Mouse (Mus musculus) lung, postnatal 36 days (tissue): Measurements from ENCODE around the gene 1700001L19Rik.
"Not testable (repeated sequence)": the region's sequence is repeated elsewhere in the genome, so short reads cannot be mapped to it uniquely, and the experiment has no call there.

Source experiments
- DNase-seq: peaks from one replicate; pipeline ENCODE4 v3.0.0; 2022; ENCODE audit warnings: mixed read lengths

1700001L19Rik gene

GRCm38 (mm10) chr13:68597199-68597598, at the start of gene 1700001L19Rik:
TSS of gene 1700001L19Rik (plus strand) at chr13:68597421.
- no peak for DNase-seq

GRCm38 (mm10) chr13:68553391-68553790, 43.8 kb upstream of the 1700001L19Rik start:
- DNase-seq: not testable (repeated sequence)

- DNase-seq: no peak
Measured at GRCm38 (mm10) chr13:68568110-68568509, 29.1 kb upstream of the 1700001L19Rik start.

- no peak for DNase-seq
Measured at GRCm38 (mm10) chr13:68568548-68568947, 28.7 kb upstream of the 1700001L19Rik start.

GRCm38 (mm10) chr13:68569589-68570336, 27.5 kb upstream of the 1700001L19Rik start:
- peak; percentile 81 for DNase-seq

GRCm38 (mm10) chr13:68572247-68572646, 25.0 kb upstream of the 1700001L19Rik start:
- DNase-seq: no peak

GRCm38 (mm10) chr13:68572966-68573913, 24.0 kb upstream of the 1700001L19Rik start:
- DNase-seq: peak; percentile 40

- DNase-seq: no peak
Measured at GRCm38 (mm10) chr13:68574398-68574797, 22.8 kb upstream of the 1700001L19Rik start.

- peak; percentile 62 for DNase-seq
Measured at GRCm38 (mm10) chr13:68577945-68578344, 19.3 kb upstream of the 1700001L19Rik start.

- DNase-seq: no peak
Measured at GRCm38 (mm10) chr13:68581086-68581740, 16.0 kb upstream of the 1700001L19Rik start.

GRCm38 (mm10) chr13:68581747-68582516, 15.3 kb upstream of the 1700001L19Rik start, which contains the start of the genes Mtrr and Fastkd3:
TSS of gene Mtrr (minus strand) at chr13:68582149.
TSS of gene Fastkd3 (plus strand) at chr13:68582234.
- peak; percentile 97 for DNase-seq

GRCm38 (mm10) chr13:68582517-68582780, 14.8 kb upstream of the 1700001L19Rik start:
- peak; percentile 21 for DNase-seq

- DNase-seq: no peak
Measured at GRCm38 (mm10) chr13:68583961-68584360, 13.3 kb upstream of the 1700001L19Rik start.

GRCm38 (mm10) chr13:68585441-68585840, 11.8 kb upstream of the 1700001L19Rik start:
- no peak for DNase-seq

- no peak for DNase-seq
Measured at GRCm38 (mm10) chr13:68588352-68588751, 8.9 kb upstream of the 1700001L19Rik start.

- peak; percentile 53 for DNase-seq
Measured at GRCm38 (mm10) chr13:68593797-68594196, 3.4 kb upstream of the 1700001L19Rik start.

- DNase-seq: peak; percentile 41
Measured at GRCm38 (mm10) chr13:68597667-68598066, 446 bp downstream of the 1700001L19Rik start.

GRCm38 (mm10) chr13:68598953-68599352, 1.7 kb downstream of the 1700001L19Rik start:
- DNase-seq: no peak

- DNase-seq: peak; percentile 38
Measured at GRCm38 (mm10) chr13:68601184-68601583, 4.0 kb downstream of the 1700001L19Rik start.

GRCm38 (mm10) chr13:68603085-68603484, 5.9 kb downstream of the 1700001L19Rik start:
- no peak for DNase-seq

- peak; percentile 75 for DNase-seq
Measured at GRCm38 (mm10) chr13:68605689-68606126, 8.5 kb downstream of the 1700001L19Rik start.
